Mouse (Mus musculus): ENCODE results near the gene Lrriq4. TPM values are rescaled to one million over a fixed set of nuclear protein-coding genes. Genes with fewer than 3 reads are reported as not detected.

The Lrriq4 gene
- polyA plus RNA-seq, 1 experiment from 2014 or later, result not detected

Other genes starting within 250 kb of the Lrriq4 start
- 2.2 and 2.4 TPM in 2 replicates for gene Mecom, start 96.5 kb upstream of the Lrriq4 start, polyA plus RNA-seq (2015; fragmentation: Nextera tagmentation; extraction: Ambion mirVana)
- 0.11 and 0.22 TPM in 2 replicates for gene Actrt3, start 44.6 kb upstream of the Lrriq4 start, polyA plus RNA-seq (2015; fragmentation: Nextera tagmentation; extraction: Ambion mirVana)
- gene Mynn, start 42.4 kb upstream of the Lrriq4 start, polyA plus RNA-seq (2015; fragmentation: Nextera tagmentation; extraction: Ambion mirVana), result 39.6 TPM in 2 replicates
- gene Lrrc34, start 3.4 kb downstream of the Lrriq4 start, polyA plus RNA-seq (2015; fragmentation: Nextera tagmentation; extraction: Ambion mirVana), result 0.88 and 1.9 TPM in 2 replicates
- gene Lrrc31, start 55.3 kb downstream of the Lrriq4 start, polyA plus RNA-seq (2015; fragmentation: Nextera tagmentation; extraction: Ambion mirVana), result not detected in 2 replicates
- 0.05 TPM in 1 of 2 replicates, not detected in the other for gene Samd7, start 101.8 kb downstream of the Lrriq4 start, polyA plus RNA-seq (2015; fragmentation: Nextera tagmentation; extraction: Ambion mirVana)
- 79.3 and 90.2 TPM in 2 replicates for gene Sec62, start 148.4 kb downstream of the Lrriq4 start, polyA plus RNA-seq (2015; fragmentation: Nextera tagmentation; extraction: Ambion mirVana)
- 0.57 and 1.2 TPM in 2 replicates for gene Gpr160, start 211.4 kb downstream of the Lrriq4 start, polyA plus RNA-seq (2015; fragmentation: Nextera tagmentation; extraction: Ambion mirVana)

Data from forebrain, embryonic 15.5 days (tissue).